In the genomic region with DNA sequence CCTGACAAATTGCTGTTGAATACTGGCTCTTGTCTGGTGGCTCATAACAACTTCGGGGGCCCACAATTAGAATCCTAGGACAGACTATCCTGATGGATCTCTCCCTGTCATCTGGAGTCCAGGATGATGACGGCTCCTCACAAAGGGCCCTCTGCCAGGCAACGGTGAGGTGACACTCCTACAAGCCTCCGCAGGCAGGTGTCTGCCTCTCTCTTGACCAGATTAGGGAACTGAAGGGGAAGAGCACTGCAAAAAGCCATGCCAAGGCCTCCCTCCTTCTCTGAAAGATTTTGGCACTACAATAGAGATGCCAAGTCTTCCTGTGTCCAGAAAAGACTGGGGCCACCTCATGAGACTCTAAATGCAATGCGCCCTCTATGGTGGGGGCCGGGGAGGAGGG, we compare ENCODE assay signal across 26 mouse cellular contexts. TPM values are rescaled to one million over a fixed set of nuclear protein-coding genes. Genes with fewer than 3 reads are reported as not detected.
"Had no signal": no experiment of that assay in that cellular context is flagged by ENCODE, and none has a peak within 500 bp of the region (broad histone marks: within the 10 kb centered on the region; RNA-seq: fewer than 3 reads in every experiment).

No protein-coding gene starts in this region.

- H3K36me3 ChIP-seq: heart, embryonic 13.5 days; heart, embryonic 15.5 days; kidney, embryonic 15.5 days; limb, embryonic 13.5 days; limb, embryonic 15.5 days; liver, embryonic 12.5 days had no signal

- H3K27ac ChIP-seq: heart, adult 2 months; heart, embryonic 13.5 days; heart, embryonic 15.5 days; hindbrain, embryonic 14.5 days; kidney, embryonic 15.5 days; kidney, postnatal 0 days; limb, embryonic 13.5 days; limb, embryonic 15.5 days; liver, embryonic 12.5 days; liver, embryonic 14.5 days had no signal

- H3K4me1 ChIP-seq: liver, embryonic 12.5 days had no signal

- H3K27me3 ChIP-seq: kidney, embryonic 15.5 days; limb, embryonic 13.5 days; limb, embryonic 15.5 days had no signal

- H3K9ac ChIP-seq: heart, embryonic 13.5 days; heart, embryonic 15.5 days; hindbrain, embryonic 14.5 days; kidney, embryonic 15.5 days; limb, embryonic 13.5 days; limb, embryonic 15.5 days; liver, embryonic 12.5 days; liver, embryonic 14.5 days had no signal

- H3K4me2 ChIP-seq: heart, embryonic 11.5 days; heart, embryonic 13.5 days; heart, embryonic 15.5 days; kidney, embryonic 15.5 days; limb, embryonic 13.5 days; limb, embryonic 15.5 days; liver, embryonic 12.5 days had no signal

- ATAC-seq: intestine, embryonic 16.5 days; liver, embryonic 12.5 days had no signal

- DNase-seq: gastrocnemius, postnatal 14 days; gastrocnemius, postnatal 36 days; heart, adult 11 months; heart, adult 2 months; heart, postnatal 14 days; heart, postnatal 36 days; kidney, adult 11 months; kidney, adult 2 months; kidney, adult 9 months; kidney, postnatal 14 days; kidney, postnatal 36 days; layer of hippocampus, adult 9-11 months; layer of hippocampus, postnatal 36 days; left cerebral cortex, postnatal 4 days had no signal

- H3K4me3 ChIP-seq: heart, adult 2 months; heart, embryonic 13.5 days; heart, embryonic 15.5 days; kidney, embryonic 15.5 days; limb, embryonic 13.5 days; limb, embryonic 15.5 days; liver, embryonic 12.5 days had no signal

- H3K9me3 ChIP-seq: heart, embryonic 13.5 days; heart, embryonic 15.5 days; kidney, embryonic 15.5 days; limb, embryonic 13.5 days; limb, embryonic 15.5 days; liver, embryonic 12.5 days had no signal

RNA-seq across cellular contexts. Expression of a gene that starts 7.1 kb away (rescaled TPM):
- total RNA-seq: hematopoietic stem cell, adult 5-6 weeks had no signal
